Mouse (Mus musculus) heart, embryonic 14.5 days (tissue): ENCODE measurements around the gene Secisbp2l. TPM values are rescaled to one million over a fixed set of nuclear protein-coding genes. Genes with fewer than 3 reads are reported as not detected.

Source experiments
- ATAC-seq: fragments of 200-750 bp; cut with Nextera tagmentation; 2 replicates; pipeline ENCODE4 v1.8.0; 2017; ENCODE audit warnings: low read depth, moderate TSS enrichment; ENCODE audit not compliant: insufficient number of reproducible peaks, insufficient read depth, low FRiP score
- H3K27ac ChIP-seq, 2 experiments: fragments of 200-500 bp in 1 of 2; fragments of 300-500 bp in 1 of 2; sonication (generic) in 1 of 2; replicated peaks in 1 of 2; 2 replicates each; pipeline ENCODE4 v1.5.1; 2012 to 2014; ENCODE audit warnings: low read depth in 2 of 2, low read length in 2 of 2, control low read depth in 1 of 2, mild to moderate bottlenecking in 1 of 2, mixed read lengths in 1 of 2; ENCODE audit not compliant: control insufficient read depth in 1 of 2, insufficient read depth in 1 of 2
- H3K27me3 ChIP-seq: fragments of 300-500 bp; sonication (generic); 2 replicates; pipeline ENCODE4 v1.6.1; 2014; ENCODE audit warnings: mild to moderate bottlenecking, low read length, control low read depth; ENCODE audit not compliant: control insufficient read depth, insufficient read depth
- H3K36me3 ChIP-seq: fragments of 300-500 bp; sonication (generic); 2 replicates; pipeline ENCODE4 v1.6.1; 2014; ENCODE audit warnings: mild to moderate bottlenecking, control low read depth, low read length, mixed read lengths; ENCODE audit not compliant: control insufficient read depth, insufficient read depth
- H3K4me1 ChIP-seq, 2 experiments: fragments of 200-500 bp in 1 of 2; fragments of 300-500 bp in 1 of 2; sonication (generic) in 1 of 2; 2 replicates each; pipeline ENCODE4 v1.6.1; 2012 to 2014; ENCODE audit warnings: low read length in 2 of 2, control low read depth in 1 of 2, mixed read lengths in 1 of 2; ENCODE audit not compliant: control insufficient read depth in 2 of 2, insufficient read depth in 2 of 2
- H3K4me2 ChIP-seq: fragments of 300-500 bp; sonication (generic); 2 replicates; pipeline ENCODE4 v1.6.1; 2014; ENCODE audit warnings: mild to moderate bottlenecking, low read length
- H3K4me3 ChIP-seq, 2 experiments: fragments of 200-500 bp in 1 of 2; fragments of 300-500 bp in 1 of 2; sonication (generic) in 1 of 2; 2 replicates each; pipeline ENCODE4 v1.5.1; 2012 to 2014; ENCODE audit warnings: low read length in 2 of 2, mild to moderate bottlenecking in 2 of 2, control low read depth in 1 of 2, low read depth in 1 of 2, moderate library complexity in 1 of 2; ENCODE audit not compliant: control insufficient read depth in 1 of 2, insufficient read depth in 1 of 2
- H3K9ac ChIP-seq: fragments of 300-500 bp; sonication (generic); 2 replicates; pipeline ENCODE4 v1.6.1; 2014; ENCODE audit warnings: mild to moderate bottlenecking, low read length
- H3K9me3 ChIP-seq: fragments of 300-500 bp; sonication (generic); 2 replicates; pipeline ENCODE4 v1.6.1; 2016; ENCODE audit warnings: low read length, control low read depth; ENCODE audit not compliant: control insufficient read depth
- WGBS: fragments of 180-500 bp; shearing (Covaris S2); extraction: QIAGEN DNeasy Blood & Tissue Kit; methylation state at CpG from one replicate; pipeline ENCODE4 v1.1.7; 2014; 5-methylcytosine and 5-hydroxymethylcytosine counted together
- polyA plus RNA-seq: library from polyadenylated mRNA; unstranded; fragments of >200 nt; fragmentation: Nextera tagmentation; extraction: Ambion mirVana; gene quantifications from 2 replicates; pipeline ENCODE4 v1.2.1, GENCODE M21; 2014

The Secisbp2l gene
- polyA plus RNA-seq, 1 experiment from 2014 or later: 15.7 TPM

- Histone ChIP-seq H3K27ac (no peak overlapping the region), H3K36me3 (peaks cover 5% of the 10 kb centered on the region; the same call in 1 of the 2 replicates), H3K9me3 (no peaks in the 10 kb centered on the region), H3K4me2 (no peak overlapping the region), H3K4me1 (peaks cover 5 to 23% of the 10 kb centered on the region in 2 experiments), H3K27me3 (no peaks in the 10 kb centered on the region), H3K9ac (no peak overlapping the region), H3K4me3 (no peak overlapping the region)
- ATAC-seq: no peak
- WGBS: 76% methylated on average over 4 of the region's 4 CpGs
Observed at GRCm38 (mm10) chr2:125784392-125784791, 1.7 kb upstream of the Secisbp2l start.

DNA sequence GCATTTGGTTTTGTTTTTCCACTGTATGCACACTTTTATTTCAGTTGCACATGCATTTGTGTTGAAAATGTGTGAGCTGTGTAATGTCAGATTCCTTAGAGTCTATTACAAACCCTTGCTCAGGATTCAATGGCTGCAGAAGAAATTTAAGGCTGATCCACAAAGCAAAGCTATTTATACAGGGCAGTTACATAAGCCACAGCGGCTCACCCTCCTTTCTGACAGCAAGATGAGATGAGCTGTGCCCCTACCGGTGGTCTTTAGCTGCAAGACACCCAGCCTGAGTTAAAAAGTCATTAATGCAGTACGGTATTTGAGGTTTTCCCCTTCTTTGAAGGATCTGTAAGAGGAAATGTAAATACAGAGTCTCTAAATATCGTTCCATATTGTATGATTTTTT is 1.2 kb upstream of the Secisbp2l start:
- Histone ChIP-seq H3K36me3 (peaks cover 8% of the 10 kb centered on the region), H3K9me3 (no peaks in the 10 kb centered on the region), H3K9ac (no peak overlapping the region), H3K4me1 (peaks cover 5 to 23% of the 10 kb centered on the region in 2 experiments), H3K4me2 (no peak overlapping the region), H3K27me3 (no peaks in the 10 kb centered on the region), H3K4me3 (no peak overlapping the region), H3K27ac (no peak overlapping the region)
- no peak for ATAC-seq
- 58% methylated on average over 4 of the region's 4 CpGs for WGBS

GRCm38 (mm10) chr2:125781978-125782718 is 522 bp downstream of the Secisbp2l start:
- H3K36me3 ChIP-seq: peaks cover 15% of the 10 kb centered on the region
- peaks cover 0 to 20% of the 10 kb centered on the region in 2 experiments; a peak in 2 of 4 replicates for H3K4me1 ChIP-seq
- no peak for ATAC-seq
- peak overlapping the region; percentile 59 to 85 for H3K27ac ChIP-seq
- peak overlapping the region; percentile 94 to 96 for H3K4me3 ChIP-seq
- no peaks in the 10 kb centered on the region for H3K27me3 ChIP-seq
- no peaks in the 10 kb centered on the region for H3K9me3 ChIP-seq
- H3K9ac ChIP-seq: peak overlapping the region; percentile 93
- peak overlapping the region; percentile 84 for H3K4me2 ChIP-seq
- 3% methylated on average over 44 of the region's 44 CpGs for WGBS

- H3K27ac ChIP-seq: no peak overlapping the region
- peak overlapping the region; percentile 93 for H3K9ac ChIP-seq
- H3K36me3 ChIP-seq: peaks cover 15% of the 10 kb centered on the region
- H3K4me3 ChIP-seq: peak overlapping the region in 1 of 2 experiments; percentile 94; a peak in 1 of 4 replicates
- H3K27me3 ChIP-seq: no peaks in the 10 kb centered on the region
- H3K4me1 ChIP-seq: peaks cover 0 to 20% of the 10 kb centered on the region in 2 experiments; a peak in 2 of 4 replicates
- peak overlapping the region; percentile 84 for H3K4me2 ChIP-seq
- ATAC-seq: no peak
- 65% methylated on average over 2 of the region's 2 CpGs for WGBS
- no peaks in the 10 kb centered on the region for H3K9me3 ChIP-seq
Observed at GRCm38 (mm10) chr2:125781006-125781405, 1.7 kb downstream of the Secisbp2l start.

GRCm38 (mm10) chr2:125778380-125778779 is 4.3 kb downstream of the Secisbp2l start:
- peaks cover 0 to 29% of the 10 kb centered on the region in 2 experiments; a peak in 2 of 4 replicates for H3K4me1 ChIP-seq
- no peak overlapping the region for H3K27ac ChIP-seq
- peaks cover 35% of the 10 kb centered on the region for H3K36me3 ChIP-seq
- H3K4me2 ChIP-seq: no peak overlapping the region
- ATAC-seq: no peak
- H3K27me3 ChIP-seq: no peaks in the 10 kb centered on the region
- H3K9ac ChIP-seq: no peak overlapping the region
- H3K4me3 ChIP-seq: no peak overlapping the region
- H3K9me3 ChIP-seq: no peaks in the 10 kb centered on the region
- WGBS: 84% methylated on average over 12 of the region's 12 CpGs

DNA sequence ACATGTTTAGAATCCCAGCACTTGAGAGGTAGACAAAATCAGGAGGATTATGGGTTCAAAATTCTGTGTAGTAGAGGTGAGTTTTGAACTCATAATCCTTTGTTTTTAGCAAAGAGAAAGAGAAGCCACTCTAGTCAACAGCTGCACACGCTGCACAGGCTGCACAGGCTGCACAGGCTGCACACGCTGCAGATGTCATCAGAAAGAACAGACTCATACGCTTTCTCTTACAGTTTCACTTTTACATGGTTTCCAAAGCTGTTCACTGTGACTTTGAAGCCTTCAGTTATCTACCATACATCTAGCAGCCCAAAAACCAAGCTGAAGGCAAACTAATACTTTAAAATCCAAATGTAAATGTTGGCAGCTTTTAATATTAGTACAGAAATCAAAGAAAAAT is 5.7 kb downstream of the Secisbp2l start:
- ATAC-seq: no peak
- Histone ChIP-seq H3K36me3 (peaks cover 47% of the 10 kb centered on the region), H3K9me3 (no peaks in the 10 kb centered on the region), H3K4me1 (peaks cover 0 to 25% of the 10 kb centered on the region in 2 experiments; a peak in 2 of 4 replicates), H3K27me3 (no peaks in the 10 kb centered on the region), H3K9ac (no peak overlapping the region), H3K4me3 (no peak overlapping the region), H3K4me2 (no peak overlapping the region), H3K27ac (no peak overlapping the region)
- WGBS: 86% methylated on average over 3 of the region's 3 CpGs

- no peaks in the 10 kb centered on the region for H3K27me3 ChIP-seq
- H3K4me1 ChIP-seq: peaks cover 0 to 13% of the 10 kb centered on the region in 2 experiments; a peak in 2 of 4 replicates
- peak overlapping the region; percentile 15 to 27; a peak in 3 of 4 replicates for H3K27ac ChIP-seq
- no peak overlapping the region for H3K9ac ChIP-seq
- H3K36me3 ChIP-seq: peaks cover 59% of the 10 kb centered on the region
- H3K4me3 ChIP-seq: no peak overlapping the region
- no peak for ATAC-seq
- no peaks in the 10 kb centered on the region for H3K9me3 ChIP-seq
- peak overlapping the region; percentile 47 for H3K4me2 ChIP-seq
- WGBS: 34% methylated on average over 7 of the region's 7 CpGs
Observed at GRCm38 (mm10) chr2:125775661-125776060, 7.0 kb downstream of the Secisbp2l start.
